Mouse (Mus musculus): Measurements from ENCODE around the gene Cyp19a1. TPM values are rescaled to one million over a fixed set of nuclear protein-coding genes. Genes with fewer than 3 reads are reported as not detected.

The Cyp19a1 gene
- polyA plus RNA-seq, 1 experiment from 2014 or later: not detected

GRCm38 (mm10) chr9:54216511-54216910 is 51.4 kb downstream of the Cyp19a1 start:
- no peaks in the 10 kb centered on the region for H3K9me3 ChIP-seq (replicated peaks; ENCODE audit: control insufficient read depth, low read length)
- no peak overlapping the region for H3K4me3 ChIP-seq (ENCODE audit: low read depth, low read length)
- 73% methylated on average over 5 of the region's 5 CpGs for WGBS
- ATAC-seq (replicated peaks; ENCODE audit: insufficient number of reproducible peaks, low FRiP score, low TSS enrichment, low read depth) (no peak), DNase-seq (ENCODE audit: low spot score) (no peak)
- H3K4me2 ChIP-seq (ENCODE audit: low read depth, low read length): no peak overlapping the region
- no peak overlapping the region for H3K27ac ChIP-seq (replicated peaks; ENCODE audit: low read depth, low read length)
- no peaks in the 10 kb centered on the region for H3K4me1 ChIP-seq (ENCODE audit: control insufficient read depth, insufficient read depth, low read length)
- H3K9ac ChIP-seq (replicated peaks; ENCODE audit: low read length): no peak overlapping the region
- no peaks in the 10 kb centered on the region for H3K27me3 ChIP-seq (ENCODE audit: control insufficient read depth, insufficient read depth, low read length)
- no peaks in the 10 kb centered on the region for H3K36me3 ChIP-seq (replicated peaks; ENCODE audit: control insufficient read depth, insufficient read depth, low read depth, low read length)

GRCm38 (mm10) chr9:54214881-54215280 is 53.0 kb downstream of the Cyp19a1 start:
- Histone ChIP-seq H3K4me1 (ENCODE audit: control insufficient read depth, insufficient read depth, low read length) (no peaks in the 10 kb centered on the region), H3K4me3 (ENCODE audit: low read depth, low read length) (no peak overlapping the region), H3K9me3 (replicated peaks; ENCODE audit: control insufficient read depth, low read length) (no peaks in the 10 kb centered on the region), H3K27me3 (ENCODE audit: control insufficient read depth, insufficient read depth, low read length) (no peaks in the 10 kb centered on the region), H3K36me3 (replicated peaks; ENCODE audit: control insufficient read depth, insufficient read depth, low read depth, low read length) (no peaks in the 10 kb centered on the region), H3K4me2 (ENCODE audit: low read depth, low read length) (no peak overlapping the region), H3K27ac (replicated peaks; ENCODE audit: low read depth, low read length) (no peak overlapping the region), H3K9ac (replicated peaks; ENCODE audit: low read length) (no peak overlapping the region)
- ATAC-seq (replicated peaks; ENCODE audit: insufficient number of reproducible peaks, low FRiP score, low TSS enrichment, low read depth) (no peak), DNase-seq (ENCODE audit: low spot score) (no peak)
- 85% methylated on average over 9 of the region's 9 CpGs for WGBS

GRCm38 (mm10) chr9:54194790-54195189 is 73.1 kb downstream of the Cyp19a1 start:
- Histone ChIP-seq H3K27ac (replicated peaks; ENCODE audit: low read depth, low read length) (no peak overlapping the region), H3K27me3 (ENCODE audit: control insufficient read depth, insufficient read depth, low read length) (no peaks in the 10 kb centered on the region), H3K9me3 (replicated peaks; ENCODE audit: control insufficient read depth, low read length) (no peaks in the 10 kb centered on the region), H3K4me1 (ENCODE audit: control insufficient read depth, insufficient read depth, low read length) (no peaks in the 10 kb centered on the region), H3K36me3 (replicated peaks; ENCODE audit: control insufficient read depth, insufficient read depth, low read depth, low read length) (no peaks in the 10 kb centered on the region), H3K4me3 (ENCODE audit: low read depth, low read length) (no peak overlapping the region), H3K9ac (replicated peaks; ENCODE audit: low read length) (no peak overlapping the region), H3K4me2 (ENCODE audit: low read depth, low read length) (no peak overlapping the region)
- DNase-seq (ENCODE audit: low spot score): no peak
- ATAC-seq (replicated peaks; ENCODE audit: insufficient number of reproducible peaks, low FRiP score, low TSS enrichment, low read depth): no peak
- 58% methylated on average over 5 of the region's 5 CpGs for WGBS

- 85% methylated on average over 3 of the region's 3 CpGs for WGBS
- DNase-seq (ENCODE audit: low spot score): no peak
- H3K4me1 ChIP-seq (ENCODE audit: control insufficient read depth, insufficient read depth, low read length): no peaks in the 10 kb centered on the region
- no peak overlapping the region for H3K27ac ChIP-seq (replicated peaks; ENCODE audit: low read depth, low read length)
- no peak overlapping the region for H3K9ac ChIP-seq (replicated peaks; ENCODE audit: low read length)
- no peaks in the 10 kb centered on the region for H3K9me3 ChIP-seq (replicated peaks; ENCODE audit: control insufficient read depth, low read length)
- H3K36me3 ChIP-seq (replicated peaks; ENCODE audit: control insufficient read depth, insufficient read depth, low read depth, low read length): no peaks in the 10 kb centered on the region
- H3K27me3 ChIP-seq (ENCODE audit: control insufficient read depth, insufficient read depth, low read length): no peaks in the 10 kb centered on the region
- no peak overlapping the region for H3K4me2 ChIP-seq (ENCODE audit: low read depth, low read length)
- no peak overlapping the region for H3K4me3 ChIP-seq (ENCODE audit: low read depth, low read length)
- ATAC-seq (replicated peaks; ENCODE audit: insufficient number of reproducible peaks, low FRiP score, low TSS enrichment, low read depth): no peak
These were observed 76.5 kb downstream of the Cyp19a1 start for GRCm38 (mm10) chr9:54191435-54191834.

- ATAC-seq (replicated peaks; ENCODE audit: insufficient number of reproducible peaks, low FRiP score, low TSS enrichment, low read depth) (0 out of 2 replicates have a peak, but pooled peaks have one; percentile 56), DNase-seq (ENCODE audit: low spot score) (no peak)
- H3K4me3 ChIP-seq (ENCODE audit: low read depth, low read length): no peak overlapping the region
- H3K9ac ChIP-seq (replicated peaks; ENCODE audit: low read length): no peak overlapping the region
- H3K27me3 ChIP-seq (ENCODE audit: control insufficient read depth, insufficient read depth, low read length): no peaks in the 10 kb centered on the region
- no peaks in the 10 kb centered on the region for H3K4me1 ChIP-seq (ENCODE audit: control insufficient read depth, insufficient read depth, low read length)
- H3K36me3 ChIP-seq (replicated peaks; ENCODE audit: control insufficient read depth, insufficient read depth, low read depth, low read length): no peaks in the 10 kb centered on the region
- H3K27ac ChIP-seq (replicated peaks; ENCODE audit: low read depth, low read length): no peak overlapping the region
- WGBS: 83% methylated on average over 7 of the region's 7 CpGs
- no peaks in the 10 kb centered on the region for H3K9me3 ChIP-seq (replicated peaks; ENCODE audit: control insufficient read depth, low read length)
- H3K4me2 ChIP-seq (ENCODE audit: low read depth, low read length): no peak overlapping the region
These were observed 85.4 kb downstream of the Cyp19a1 start for GRCm38 (mm10) chr9:54182484-54182883.

GRCm38 (mm10) chr9:54181330-54181729 is 86.6 kb downstream of the Cyp19a1 start:
- H3K4me2 ChIP-seq (ENCODE audit: low read depth, low read length): no peak overlapping the region
- DNase-seq (ENCODE audit: low spot score) (peak; percentile 85), ATAC-seq (replicated peaks; ENCODE audit: insufficient number of reproducible peaks, low FRiP score, low TSS enrichment, low read depth) (no peak)
- no peaks in the 10 kb centered on the region for H3K27me3 ChIP-seq (ENCODE audit: control insufficient read depth, insufficient read depth, low read length)
- 25% methylated on average over 2 of the region's 2 CpGs for WGBS
- H3K9ac ChIP-seq (replicated peaks; ENCODE audit: low read length): no peak overlapping the region
- H3K36me3 ChIP-seq (replicated peaks; ENCODE audit: control insufficient read depth, insufficient read depth, low read depth, low read length): no peaks in the 10 kb centered on the region
- H3K27ac ChIP-seq (replicated peaks; ENCODE audit: low read depth, low read length): no peak overlapping the region
- H3K4me1 ChIP-seq (ENCODE audit: control insufficient read depth, insufficient read depth, low read length): no peaks in the 10 kb centered on the region
- H3K9me3 ChIP-seq (replicated peaks; ENCODE audit: control insufficient read depth, low read length): no peaks in the 10 kb centered on the region
- H3K4me3 ChIP-seq (ENCODE audit: low read depth, low read length): no peak overlapping the region

GRCm38 (mm10) chr9:54180216-54180615 is 87.7 kb downstream of the Cyp19a1 start:
- 75% methylated on average over 17 of the region's 17 CpGs for WGBS
- Histone ChIP-seq H3K9ac (replicated peaks; ENCODE audit: low read length) (no peak overlapping the region), H3K4me2 (ENCODE audit: low read depth, low read length) (no peak overlapping the region)

GRCm38 (mm10) chr9:54169489-54169888 is 98.4 kb downstream of the Cyp19a1 start:
- no peak overlapping the region for H3K4me2 ChIP-seq (ENCODE audit: low read depth, low read length)
- no peak overlapping the region for H3K4me3 ChIP-seq (ENCODE audit: low read depth, low read length)
- H3K9me3 ChIP-seq (replicated peaks; ENCODE audit: control insufficient read depth, low read length): no peaks in the 10 kb centered on the region
- no peaks in the 10 kb centered on the region for H3K27me3 ChIP-seq (ENCODE audit: control insufficient read depth, insufficient read depth, low read length)
- ATAC-seq (replicated peaks; ENCODE audit: insufficient number of reproducible peaks, low FRiP score, low TSS enrichment, low read depth): no peak
- 45% methylated on average over 5 of the region's 5 CpGs for WGBS
- H3K4me1 ChIP-seq (ENCODE audit: control insufficient read depth, insufficient read depth, low read length): no peaks in the 10 kb centered on the region
- H3K27ac ChIP-seq (replicated peaks; ENCODE audit: low read depth, low read length): no peak overlapping the region
- no peaks in the 10 kb centered on the region for H3K36me3 ChIP-seq (replicated peaks; ENCODE audit: control insufficient read depth, insufficient read depth, low read depth, low read length)
- H3K9ac ChIP-seq (replicated peaks; ENCODE audit: low read length): no peak overlapping the region
- DNase-seq (ENCODE audit: low spot score): peak; percentile 62

More at GRCm38 (mm10) chr9:54180216-54180615, 87.7 kb downstream of the Cyp19a1 start:
- H3K36me3 ChIP-seq (replicated peaks; ENCODE audit: control insufficient read depth, insufficient read depth, low read depth, low read length): no peaks in the 10 kb centered on the region
- H3K4me1 ChIP-seq (ENCODE audit: control insufficient read depth, insufficient read depth, low read length): no peaks in the 10 kb centered on the region
- H3K27me3 ChIP-seq (ENCODE audit: control insufficient read depth, insufficient read depth, low read length): no peaks in the 10 kb centered on the region
- H3K4me3 ChIP-seq (ENCODE audit: low read depth, low read length): no peak overlapping the region
- H3K9me3 ChIP-seq (replicated peaks; ENCODE audit: control insufficient read depth, low read length): no peaks in the 10 kb centered on the region
- no peak overlapping the region for H3K27ac ChIP-seq (replicated peaks; ENCODE audit: low read depth, low read length)
- no peak for DNase-seq (ENCODE audit: low spot score)
- ATAC-seq (replicated peaks; ENCODE audit: insufficient number of reproducible peaks, low FRiP score, low TSS enrichment, low read depth): no peak
